Mouse (Mus musculus) mouse embryonic stem cell (cell line): ENCODE results near the gene Itga8.

Experiments
- in situ Hi-C, 2 experiments: fragments of 300-500 bp; cut with MboI; formaldehyde crosslinking; loops; 1 replicate in 1 of 2; 3 replicates in 1 of 2; pipeline ENCODE4 v1.14.3; 2019 to 2020; ENCODE audit warnings: low sequenced_read_pairs in 2 of 2, low pct_unique_long_range_greater_than_20kb in 1 of 2, mixed read lengths in 1 of 2; ENCODE audit not compliant: unreplicated experiment in 1 of 2

Gene Itga8

GRCm38 (mm10) chr2:12301431-12302170 is at the start of gene Itga8:
Gene Itga8, minus strand, starts transcription at chr2:12301922.
- in situ Hi-C loops: loop anchor here (10.0 to 25.0 kb wide), 2 partner anchors 289 to 297 kb away; no protein-coding TSS in a partner anchor

GRCm38 (mm10) chr2:12348914-12349313 is 47.2 kb upstream of the Itga8 start:
- in situ Hi-C loops: no loop called here

- in situ Hi-C loops: no loop called here
Observed at GRCm38 (mm10) chr2:12331962-12332361, 30.2 kb upstream of the Itga8 start.

- in situ Hi-C loops: no loop called here
Observed at GRCm38 (mm10) chr2:12329620-12330019, 27.9 kb upstream of the Itga8 start.

GRCm38 (mm10) chr2:12329068-12329407 is 27.3 kb upstream of the Itga8 start:
- in situ Hi-C loops: no loop called here

GRCm38 (mm10) chr2:12328355-12329067 is 26.8 kb upstream of the Itga8 start:
- in situ Hi-C loops: no loop called here

GRCm38 (mm10) chr2:12327691-12328354 is 26.1 kb upstream of the Itga8 start:
- in situ Hi-C loops: no loop called here

- in situ Hi-C loops: no loop called here
Observed at GRCm38 (mm10) chr2:12327216-12327615, 25.5 kb upstream of the Itga8 start.

- in situ Hi-C loops: no loop called here
Observed at GRCm38 (mm10) chr2:12325868-12326267, 24.1 kb upstream of the Itga8 start.

GRCm38 (mm10) chr2:12325417-12325816 is 23.7 kb upstream of the Itga8 start:
- in situ Hi-C loops: no loop called here

GRCm38 (mm10) chr2:12320914-12321313 is 19.2 kb upstream of the Itga8 start:
- in situ Hi-C loops: loop anchor here in 1 of 2 experiments (25.0 kb wide), 1 partner anchor 309 kb away; no protein-coding TSS in a partner anchor

- in situ Hi-C loops: loop anchor here in 1 of 2 experiments (25.0 kb wide), 1 partner anchor 306 kb away; no protein-coding TSS in a partner anchor
Observed at GRCm38 (mm10) chr2:12318715-12319114, 17.0 kb upstream of the Itga8 start.

GRCm38 (mm10) chr2:12318036-12318435 is 16.3 kb upstream of the Itga8 start:
- in situ Hi-C loops: loop anchor here in 1 of 2 experiments (25.0 kb wide), 1 partner anchor 306 kb away; no protein-coding TSS in a partner anchor

- in situ Hi-C loops: loop anchor here in 1 of 2 experiments (25.0 kb wide), 1 partner anchor 305 kb away; no protein-coding TSS in a partner anchor
Observed at GRCm38 (mm10) chr2:12317343-12317742, 15.6 kb upstream of the Itga8 start.

GRCm38 (mm10) chr2:12316361-12316760 is 14.6 kb upstream of the Itga8 start:
- in situ Hi-C loops: loop anchor here in 1 of 2 experiments (25.0 kb wide), 1 partner anchor 304 kb away; no protein-coding TSS in a partner anchor

- in situ Hi-C loops: loop anchor here in 1 of 2 experiments (25.0 kb wide), 1 partner anchor 302 kb away; no protein-coding TSS in a partner anchor
Observed at GRCm38 (mm10) chr2:12314028-12314427, 12.3 kb upstream of the Itga8 start.

GRCm38 (mm10) chr2:12308466-12308865 is 6.7 kb upstream of the Itga8 start:
- in situ Hi-C loops: loop anchor here (10.0 to 25.0 kb wide), 2 partner anchors 296 to 304 kb away; no protein-coding TSS in a partner anchor

GRCm38 (mm10) chr2:12307311-12307710 is 5.6 kb upstream of the Itga8 start:
- in situ Hi-C loops: loop anchor here (10.0 to 25.0 kb wide), 2 partner anchors 295 to 303 kb away; no protein-coding TSS in a partner anchor
